Comparison of ENCODE assay signal across 16 mouse cellular contexts in the genomic region with DNA sequence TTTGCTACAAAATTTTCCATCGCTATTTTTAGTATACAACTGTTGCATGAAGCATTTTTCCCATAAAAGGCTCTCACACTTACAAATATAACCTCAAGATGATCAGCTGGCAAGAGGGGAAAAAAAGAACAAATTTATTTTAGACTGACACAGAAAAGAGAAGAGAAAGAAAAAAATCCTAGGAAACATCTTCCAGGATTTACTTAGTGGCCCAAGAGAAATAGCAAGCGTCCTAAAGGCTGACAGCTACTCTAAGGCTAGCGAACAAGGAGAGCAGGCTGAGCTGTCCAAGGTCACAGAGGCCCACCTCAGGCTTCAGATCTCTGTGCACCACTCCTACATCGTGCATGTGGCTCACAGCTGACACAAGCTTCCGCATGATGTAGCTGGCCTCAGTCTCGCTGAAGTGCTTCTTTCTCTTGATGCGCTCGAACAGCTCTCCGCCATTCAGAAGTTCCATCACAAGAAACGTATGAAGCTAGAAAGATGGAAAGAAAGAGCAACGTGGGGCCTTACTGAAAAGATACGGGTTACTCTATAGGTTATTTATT. TPM values are rescaled to one million over a fixed set of nuclear protein-coding genes. Genes with fewer than 3 reads are reported as not detected.
DNase-seq lines count a peak whose midpoint lies in the region; ATAC-seq lines count a peak whose summit lies in the region.
"Had no signal": no experiment of that assay in that cellular context is flagged by ENCODE, and none has a peak within 500 bp of the region (broad histone marks: within the 10 kb centered on the region; RNA-seq: fewer than 3 reads in every experiment).

No protein-coding gene starts in this region.

- no peaks in the 10 kb centered on the region for H3K27me3 ChIP-seq in heart, embryonic 14.5 days (ENCODE audit: control insufficient read depth, insufficient read depth, low read length)
- no peaks in the 10 kb centered on the region for H3K27me3 ChIP-seq in hindbrain, embryonic 13.5 days
- H3K27me3 ChIP-seq: embryonic facial prominence, embryonic 12.5 days had no signal

- intact Hi-C loops in heart, postnatal 14 days (cut with DNase I): loop anchor here (5.0 kb wide), 3 partner anchors 48 to 88 kb away; a partner anchor contains a TSS

- peak overlapping the region; percentile 20 to 66 for H3K27ac ChIP-seq in heart, embryonic 14.5 days (replicated peaks in 1 of 2; ENCODE audit: control insufficient read depth in 1 of 2, insufficient read depth in 1 of 2, low read depth in 2 of 2, low read length in 2 of 2)
- H3K27ac ChIP-seq in hindbrain, embryonic 13.5 days: no peak overlapping the region
- H3K27ac ChIP-seq: embryonic facial prominence, embryonic 12.5 days; stomach, postnatal 0 days had no signal

- H3K36me3 ChIP-seq in heart, embryonic 14.5 days (ENCODE audit: control insufficient read depth, insufficient read depth, low read length): peaks cover 5% of the 10 kb centered on the region; the same call in 1 of the 2 replicates
- H3K36me3 ChIP-seq in hindbrain, embryonic 13.5 days: peaks cover 13% of the 10 kb centered on the region

- no peak overlapping the region for H3K4me3 ChIP-seq in heart, embryonic 14.5 days (ENCODE audit: control insufficient read depth in 1 of 2, insufficient read depth in 1 of 2, low read depth in 1 of 2, low read length in 2 of 2)
- H3K4me3 ChIP-seq in hindbrain, embryonic 13.5 days: no peak overlapping the region
- H3K4me3 ChIP-seq: embryonic facial prominence, embryonic 12.5 days had no signal

- DNase-seq in frontal cortex, postnatal 10 days (ENCODE audit: low spot score in 2 of 2): no peak
- DNase-seq in heart, postnatal 14 days: no peak
- peak; percentile 29 to 52 for DNase-seq in right cerebral cortex, postnatal 10 days (ENCODE audit: low spot score in 2 of 2)
- DNase-seq in right cerebral cortex, postnatal 14 days: no peak
- DNase-seq: cerebellum, postnatal 10 days; gastrocnemius, postnatal 14 days; kidney, adult 9 months; kidney, postnatal 36 days; lung, adult 18-20 months; thymus, postnatal 14 days had no signal

- H3K4me2 ChIP-seq in heart, embryonic 14.5 days (ENCODE audit: low read length): no peak overlapping the region
- H3K4me2 ChIP-seq in hindbrain, embryonic 13.5 days: no peak overlapping the region
- H3K4me2 ChIP-seq: embryonic facial prominence, embryonic 12.5 days had no signal

- 0 out of 2 replicates have a peak, but pooled peaks cover 4% of the 10 kb centered on the region for H3K9me3 ChIP-seq in heart, embryonic 14.5 days (ENCODE audit: control insufficient read depth, low read length)
- H3K9me3 ChIP-seq in hindbrain, embryonic 13.5 days: no peaks in the 10 kb centered on the region
- H3K9me3 ChIP-seq: embryonic facial prominence, embryonic 12.5 days had no signal

- WGBS in heart, embryonic 14.5 days: 59% methylated on average over 12 of the region's 12 CpGs
- 82% methylated on average over 12 of the region's 12 CpGs for WGBS in hindbrain, embryonic 13.5 days

- no peak overlapping the region for H3K9ac ChIP-seq in heart, embryonic 14.5 days (ENCODE audit: low read length)
- no peak overlapping the region for H3K9ac ChIP-seq in hindbrain, embryonic 13.5 days
- H3K9ac ChIP-seq: embryonic facial prominence, embryonic 12.5 days had no signal

- peak; percentile 55 for ATAC-seq in frontal cortex, adult (ENCODE audit: low TSS enrichment)
- ATAC-seq in heart, embryonic 14.5 days (ENCODE audit: insufficient number of reproducible peaks, insufficient read depth, low FRiP score, low read depth): no peak
- ATAC-seq in hindbrain, embryonic 13.5 days (ENCODE audit: low FRiP score): no peak
- ATAC-seq: midbrain, embryonic 16.5 days had no signal

- peaks cover 0 to 3% of the 10 kb centered on the region in 2 experiments; a peak in 1 of 4 replicates for H3K4me1 ChIP-seq in heart, embryonic 14.5 days (ENCODE audit: control insufficient read depth in 2 of 2, insufficient read depth in 2 of 2, low read length in 2 of 2)
- H3K4me1 ChIP-seq in hindbrain, embryonic 13.5 days (replicated peaks): no peaks in the 10 kb centered on the region
- H3K4me1 ChIP-seq: embryonic facial prominence, embryonic 12.5 days had no signal

RNA-seq across cellular contexts. Expression of a gene that starts 50.0 kb away (rescaled TPM):
- 16.5 and 18.8 TPM in 2 replicates for polyA plus RNA-seq in heart, embryonic 14.5 days (2014; fragmentation: Nextera tagmentation; extraction: Ambion mirVana)
- 10 to 100 TPM; 65.8 to 73.1 TPM for total RNA-seq in heart, postnatal 14 days (2021)
- polyA plus RNA-seq in hindbrain, embryonic 13.5 days (2015; fragmentation: Nextera tagmentation; extraction: Ambion mirVana): 6.9 and 7.3 TPM in 2 replicates

Comparison
In these comparisons a context has a peak if more than half of its experiments do, and no peak if none do; other contexts are left out.
1. DNase-seq: peak in right cerebral cortex, postnatal 10 days (2 of 2); none in frontal cortex, postnatal 10 days (0 of 2), heart, postnatal 14 days (0 of 2) and right cerebral cortex, postnatal 14 days (single experiment).